Mouse (Mus musculus) kidney, embryonic 14.5 days (tissue): ENCODE measurements around the gene Gcm1. TPM values are rescaled to one million over a fixed set of nuclear protein-coding genes. Genes with fewer than 3 reads are reported as not detected.

Experiments used
- ATAC-seq: fragments of 200-750 bp; cut with Nextera tagmentation; 2 replicates; pipeline ENCODE4 v1.8.0; 2017; ENCODE audit warnings: moderate number of reproducible peaks, mild to moderate bottlenecking, moderate TSS enrichment, moderate library complexity; ENCODE audit not compliant: low FRiP score, low TSS enrichment
- H3K27ac ChIP-seq: fragments of 300-500 bp; sonication (generic); 2 replicates; pipeline ENCODE4 v1.5.1; 2014; ENCODE audit warnings: low read depth, mild to moderate bottlenecking, low read length, moderate library complexity, mixed read lengths
- H3K27me3 ChIP-seq: fragments of 300-500 bp; sonication (generic); 2 replicates; pipeline ENCODE4 v1.6.1; 2014; ENCODE audit warnings: mild to moderate bottlenecking, low read length; ENCODE audit not compliant: control insufficient read depth, insufficient read depth
- H3K36me3 ChIP-seq: fragments of 300-500 bp; sonication (generic); 2 replicates; pipeline ENCODE4 v1.6.1; 2014; ENCODE audit warnings: low read length, mixed read lengths; ENCODE audit not compliant: control insufficient read depth, insufficient read depth
- H3K4me1 ChIP-seq: fragments of 300-500 bp; sonication (generic); 2 replicates; pipeline ENCODE4 v1.6.1; 2014; ENCODE audit warnings: low read length, mixed read lengths; ENCODE audit not compliant: control insufficient read depth, insufficient read depth
- H3K4me2 ChIP-seq: fragments of 300-500 bp; sonication (generic); replicated peaks from 2 replicates; pipeline ENCODE4 v1.6.1; 2014; ENCODE audit warnings: low read depth, mild to moderate bottlenecking, low read length
- H3K4me3 ChIP-seq: fragments of 300-500 bp; sonication (generic); 2 replicates; pipeline ENCODE4 v1.5.1; 2014; ENCODE audit warnings: mild to moderate bottlenecking, low read length
- H3K9ac ChIP-seq: fragments of 300-500 bp; sonication (generic); 2 replicates; pipeline ENCODE4 v1.6.1; 2014; ENCODE audit warnings: low read depth, mild to moderate bottlenecking, low read length, moderate library complexity
- H3K9me3 ChIP-seq: fragments of 300-500 bp; sonication (generic); 2 replicates; pipeline ENCODE4 v1.6.1; 2016; ENCODE audit warnings: low read length; ENCODE audit not compliant: control insufficient read depth
- WGBS: fragments of 180-500 bp; shearing (Covaris S2); extraction: QIAGEN DNeasy Blood & Tissue Kit; methylation state at CpG from one replicate; pipeline ENCODE4 v1.1.7; 2014; 5-methylcytosine and 5-hydroxymethylcytosine counted together
- polyA plus RNA-seq: library from polyadenylated mRNA; unstranded; fragments of >200 nt; fragmentation: Nextera tagmentation; extraction: Ambion mirVana; gene quantifications from 2 replicates; pipeline ENCODE4 v1.2.1, GENCODE M21; 2014

Gene Gcm1
- polyA plus RNA-seq, 1 experiment from 2014 or later = 0.39 TPM

DNA sequence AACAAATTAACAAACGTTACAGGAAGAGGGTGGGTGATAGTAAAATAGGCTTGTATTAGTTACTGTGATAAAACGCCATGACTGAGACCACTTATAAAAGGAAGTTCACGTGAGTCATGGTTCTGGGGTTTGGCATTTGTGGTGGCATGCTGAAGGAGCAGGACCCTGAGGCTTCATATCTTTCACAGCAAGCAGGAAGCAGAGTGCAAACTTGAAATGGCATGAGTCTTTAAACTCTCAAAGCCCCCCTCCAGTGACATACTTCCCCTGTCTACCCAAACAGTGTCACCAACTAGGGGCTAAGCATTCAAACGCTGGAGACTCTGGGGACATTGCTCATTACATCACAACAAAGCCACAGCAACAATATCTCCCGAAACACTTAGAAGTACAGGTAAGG, 49.2 kb downstream of the Gcm1 start:
- no peak overlapping the region for H3K27ac ChIP-seq
- no peaks in the 10 kb centered on the region; the same call in 1 of the 2 replicates for H3K4me1 ChIP-seq
- WGBS = 86% methylated on average over 5 of the region's 5 CpGs
- H3K4me2 ChIP-seq = no peak overlapping the region
- no peak overlapping the region for H3K9ac ChIP-seq
- peaks cover 48% of the 10 kb centered on the region for H3K36me3 ChIP-seq
- H3K4me3 ChIP-seq = no peak overlapping the region
- no peak for ATAC-seq
- peaks cover 11% of the 10 kb centered on the region; the same call in 1 of the 2 replicates for H3K9me3 ChIP-seq
- no peaks in the 10 kb centered on the region for H3K27me3 ChIP-seq

- Histone ChIP-seq H3K4me2 (no peak overlapping the region), H3K4me3 (no peak overlapping the region), H3K27me3 (no peaks in the 10 kb centered on the region), H3K9me3 (peaks cover 10% of the 10 kb centered on the region; the same call in 1 of the 2 replicates), H3K36me3 (peaks cover 46% of the 10 kb centered on the region), H3K27ac (no peak overlapping the region), H3K4me1 (peaks cover 3% of the 10 kb centered on the region; the same call in 1 of the 2 replicates), H3K9ac (no peak overlapping the region)
- no peak for ATAC-seq
- WGBS = 73% methylated on average over 4 of the region's 4 CpGs
Measured at GRCm38 (mm10) chr9:78101431-78101830, 49.7 kb downstream of the Gcm1 start.

- 87% methylated on average over 8 of the region's 8 CpGs for WGBS
- H3K9me3 ChIP-seq = no peaks in the 10 kb centered on the region
- H3K9ac ChIP-seq = no peak overlapping the region
- H3K27ac ChIP-seq = no peak overlapping the region
- no peak overlapping the region for H3K4me3 ChIP-seq
- H3K4me1 ChIP-seq = peaks cover 3% of the 10 kb centered on the region; the same call in 1 of the 2 replicates
- H3K36me3 ChIP-seq = peaks cover 21% of the 10 kb centered on the region
- H3K27me3 ChIP-seq = no peaks in the 10 kb centered on the region
- ATAC-seq = no peak
- no peak overlapping the region for H3K4me2 ChIP-seq
Measured at GRCm38 (mm10) chr9:78103965-78104560, 52.3 kb downstream of the Gcm1 start.

DNA sequence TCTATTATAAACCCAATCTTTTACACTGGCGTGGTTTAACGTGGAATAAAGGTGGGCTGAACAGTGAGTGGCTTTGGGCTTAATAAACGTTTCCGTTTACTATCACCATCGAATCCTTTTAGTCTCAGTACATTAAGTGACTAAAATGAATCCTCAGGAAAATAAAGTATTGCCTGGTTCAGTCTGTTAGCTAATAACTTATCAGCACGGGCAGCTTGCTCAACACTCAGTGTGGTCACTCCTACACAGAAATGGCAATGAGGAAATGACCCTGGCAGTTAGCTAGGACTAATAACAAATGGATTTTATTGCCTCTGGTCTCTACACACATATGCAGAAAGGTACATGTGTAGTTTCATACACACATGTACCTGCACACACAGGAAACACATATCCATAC, 53.2 kb downstream of the Gcm1 start:
- H3K27ac ChIP-seq = no peak overlapping the region
- peaks cover 3% of the 10 kb centered on the region; the same call in 1 of the 2 replicates for H3K4me1 ChIP-seq
- no peak overlapping the region for H3K4me2 ChIP-seq
- no peak for ATAC-seq
- no peak overlapping the region for H3K4me3 ChIP-seq
- H3K9ac ChIP-seq = no peak overlapping the region
- H3K27me3 ChIP-seq = no peaks in the 10 kb centered on the region
- H3K36me3 ChIP-seq = peaks cover 15% of the 10 kb centered on the region; the same call in 1 of the 2 replicates
- 64% methylated on average over 6 of the region's 6 CpGs for WGBS
- H3K9me3 ChIP-seq = no peaks in the 10 kb centered on the region

- Histone ChIP-seq H3K27ac (no peak overlapping the region), H3K27me3 (no peaks in the 10 kb centered on the region), H3K9ac (no peak overlapping the region), H3K36me3 (peaks cover 11% of the 10 kb centered on the region; the same call in 1 of the 2 replicates), H3K4me1 (peaks cover 3% of the 10 kb centered on the region; the same call in 1 of the 2 replicates), H3K4me2 (no peak overlapping the region), H3K4me3 (no peak overlapping the region), H3K9me3 (no peaks in the 10 kb centered on the region)
- WGBS = 69% methylated on average over 6 of the region's 6 CpGs
- ATAC-seq = no peak
Measured at GRCm38 (mm10) chr9:78105501-78105932, 53.8 kb downstream of the Gcm1 start.

DNA sequence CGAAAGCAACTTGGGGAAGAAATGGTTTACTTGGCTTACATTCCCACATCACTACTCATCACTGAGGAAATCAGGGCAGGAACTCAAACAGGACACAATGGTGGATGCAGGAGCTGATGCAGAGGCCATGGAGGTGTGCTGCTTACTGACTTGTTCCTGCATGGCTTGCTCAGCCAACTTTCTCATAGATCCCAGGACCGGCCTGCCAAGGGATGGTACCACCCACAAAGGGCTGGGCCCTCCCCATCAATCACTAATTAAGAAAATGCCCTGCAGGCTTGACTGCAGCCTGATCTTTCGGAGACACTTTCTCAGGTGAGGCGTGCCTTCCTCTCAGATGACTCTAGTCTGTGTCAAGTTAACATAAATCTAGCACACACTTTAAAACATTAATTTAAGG, 55.1 kb downstream of the Gcm1 start:
- ATAC-seq = no peak
- H3K36me3 ChIP-seq = peaks cover 3% of the 10 kb centered on the region; the same call in 1 of the 2 replicates
- WGBS = 54% methylated on average over 4 of the region's 4 CpGs
- peak overlapping the region; percentile 57; the same call in 1 of the 2 replicates for H3K4me2 ChIP-seq
- H3K9me3 ChIP-seq = no peaks in the 10 kb centered on the region
- no peak overlapping the region; the same call in 1 of the 2 replicates for H3K4me3 ChIP-seq
- H3K27ac ChIP-seq = no peak overlapping the region
- no peak overlapping the region for H3K9ac ChIP-seq
- no peaks in the 10 kb centered on the region for H3K27me3 ChIP-seq
- peaks cover 3% of the 10 kb centered on the region; the same call in 1 of the 2 replicates for H3K4me1 ChIP-seq

DNA sequence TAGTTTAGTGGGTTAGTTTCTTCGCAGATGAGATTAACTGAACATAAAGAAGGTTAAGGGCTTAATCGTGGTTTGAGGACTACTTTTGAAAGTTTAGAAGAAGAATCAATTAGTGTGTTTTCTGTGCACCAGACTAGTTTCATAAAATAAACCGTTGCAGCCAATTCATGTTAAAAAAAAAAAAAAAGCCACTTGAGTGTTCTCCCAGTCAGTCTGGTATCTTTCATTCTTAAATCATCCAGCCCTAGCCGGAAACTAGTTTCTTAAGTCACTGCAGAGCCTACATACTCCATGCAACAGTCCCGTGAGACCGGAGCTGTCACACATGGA, 55.8 kb downstream of the Gcm1 start:
- H3K4me3 ChIP-seq = peak overlapping the region; percentile 85
- H3K27me3 ChIP-seq = no peaks in the 10 kb centered on the region
- peak overlapping the region; percentile 91; the same call in 1 of the 2 replicates for H3K9ac ChIP-seq
- H3K4me1 ChIP-seq = peaks cover 3% of the 10 kb centered on the region; the same call in 1 of the 2 replicates
- peak overlapping the region; percentile 57 for H3K4me2 ChIP-seq
- peaks cover under 1% of the 10 kb centered on the region; the same call in 1 of the 2 replicates for H3K36me3 ChIP-seq
- WGBS = 17% methylated on average over 6 of the region's 6 CpGs
- no peak for ATAC-seq
- no peak overlapping the region; the same call in 1 of the 2 replicates for H3K27ac ChIP-seq
- H3K9me3 ChIP-seq = no peaks in the 10 kb centered on the region

- Histone ChIP-seq H3K4me1 (peaks cover 3% of the 10 kb centered on the region; the same call in 1 of the 2 replicates), H3K9me3 (no peaks in the 10 kb centered on the region), H3K36me3 (no peaks in the 10 kb centered on the region; the same call in 1 of the 2 replicates), H3K27ac (peak overlapping the region; percentile 79), H3K27me3 (no peaks in the 10 kb centered on the region), H3K9ac (peak overlapping the region; percentile 91), H3K4me2 (peak overlapping the region; percentile 57), H3K4me3 (peak overlapping the region; percentile 85)
- under 1% methylated on average over 83 of the region's 88 CpGs for WGBS
- peak; percentile 78 for ATAC-seq
Measured at GRCm38 (mm10) chr9:78107912-78108795, 56.4 kb downstream of the Gcm1 start.
